Mouse (Mus musculus) megakaryocyte, embryonic 14.5 days (primary cell): Measurements from ENCODE around the gene Nat9. TPM values are rescaled to one million over a fixed set of nuclear protein-coding genes. Genes with fewer than 3 reads are reported as not detected.

ENCODE experiments used
- H3K27me3 ChIP-seq: replicated peaks from 2 replicates; pipeline ENCODE3; 2012; ENCODE audit warnings: inconsistent platforms
- H3K36me3 ChIP-seq: replicated peaks from 2 replicates; pipeline ENCODE3; 2012; ENCODE audit warnings: low read length, inconsistent platforms, mixed read lengths
- H3K4me1 ChIP-seq: 2 replicates; pipeline ENCODE4 v1.6.1; 2012; ENCODE audit warnings: inconsistent platforms
- H3K4me3 ChIP-seq: replicated peaks from 2 replicates; pipeline ENCODE3; 2012; ENCODE audit warnings: moderate library complexity, mild to moderate bottlenecking, inconsistent platforms
- H3K9me3 ChIP-seq: 2 replicates; pipeline ENCODE4 v1.6.1; 2012; ENCODE audit warnings: inconsistent platforms
- FLI1 ChIP-seq: IDR thresholded peaks from 2 replicates; pipeline ENCODE4 v1.6.1; 2012; ENCODE audit warnings: low read length, inconsistent platforms, mixed read lengths
- GATA1 ChIP-seq: IDR thresholded peaks from 3 replicates; pipeline ENCODE4 v1.6.1; 2012; ENCODE audit warnings: mixed read lengths, low read length, inconsistent platforms, borderline replicate concordance
- polyA plus RNA-seq: library from polyadenylated mRNA; stranded (reverse); fragments of >175 nt; gene quantifications from 2 replicates; pipeline ENCODE4 v1.2.3, GENCODE M21; 2012; ENCODE audit warnings: low replicate concordance; ENCODE audit not compliant: insufficient read depth

The Nat9 gene
- 23.4 and 27.1 TPM in 2 replicates for polyA plus RNA-seq

- H3K36me3 ChIP-seq, result peaks cover 57% of the 10 kb centered on the region
- peak within 1 kb of the TSS; percentile 95 for H3K4me3 ChIP-seq
- no peaks in the 10 kb centered on the region for H3K9me3 ChIP-seq
- TF ChIP-seq GATA1 (no peak), FLI1 (no peak)
- peaks cover 65% of the 10 kb centered on the region for H3K4me1 ChIP-seq
- no peaks in the 10 kb centered on the region for H3K27me3 ChIP-seq
Measured at GRCm38 (mm10) chr11:115187693-115188092, at the start of gene Nat9. Gene Nat9 (minus strand): TSS chr11:115187859.

- no peak overlapping the region for H3K4me3 ChIP-seq
- TF ChIP-seq FLI1, result no peak
- no peak for TF ChIP-seq GATA1
- no peaks in the 10 kb centered on the region for H3K9me3 ChIP-seq
- H3K4me1 ChIP-seq, result peaks cover 53% of the 10 kb centered on the region
- H3K36me3 ChIP-seq, result peaks cover 88% of the 10 kb centered on the region
- peaks cover 12% of the 10 kb centered on the region for H3K27me3 ChIP-seq
Measured at GRCm38 (mm10) chr11:115236570-115236969, 48.9 kb upstream of the Nat9 start.

GRCm38 (mm10) chr11:115234320-115235044, 46.8 kb upstream of the Nat9 start:
- Histone ChIP-seq H3K9me3 (no peaks in the 10 kb centered on the region), H3K4me3 (peak overlapping the region; percentile 30), H3K27me3 (peaks cover 5% of the 10 kb centered on the region), H3K4me1 (peaks cover 74% of the 10 kb centered on the region), H3K36me3 (peaks cover 82% of the 10 kb centered on the region)
- TF ChIP-seq FLI1 (no peak), GATA1 (no peak)

- TF ChIP-seq FLI1 (no peak), GATA1 (no peak)
- Histone ChIP-seq H3K36me3 (peaks cover 82% of the 10 kb centered on the region), H3K4me1 (peaks cover 82% of the 10 kb centered on the region), H3K27me3 (peaks cover 2% of the 10 kb centered on the region), H3K4me3 (no peak overlapping the region), H3K9me3 (no peaks in the 10 kb centered on the region)
Measured at GRCm38 (mm10) chr11:115233526-115234290, 46.0 kb upstream of the Nat9 start.

- no peak for TF ChIP-seq GATA1
- TF ChIP-seq FLI1, result no peak
- H3K4me1 ChIP-seq, result peaks cover 90% of the 10 kb centered on the region
Measured at GRCm38 (mm10) chr11:115232889-115233288, 45.2 kb upstream of the Nat9 start.

GRCm38 (mm10) chr11:115231924-115232323, 44.3 kb upstream of the Nat9 start:
- Histone ChIP-seq H3K4me1 (peaks cover 93% of the 10 kb centered on the region), H3K36me3 (peaks cover 80% of the 10 kb centered on the region), H3K27me3 (peaks cover 2% of the 10 kb centered on the region), H3K9me3 (no peaks in the 10 kb centered on the region), H3K4me3 (peak overlapping the region; percentile 80)
- TF ChIP-seq FLI1 (no peak), GATA1 (no peak)

More at GRCm38 (mm10) chr11:115232889-115233288, 45.2 kb upstream of the Nat9 start:
- peaks cover 82% of the 10 kb centered on the region for H3K36me3 ChIP-seq
- no peaks in the 10 kb centered on the region for H3K9me3 ChIP-seq
- no peak overlapping the region for H3K4me3 ChIP-seq
- H3K27me3 ChIP-seq, result peaks cover 2% of the 10 kb centered on the region

- peak overlapping the region; percentile 80 for H3K4me3 ChIP-seq
- H3K4me1 ChIP-seq, result peaks cover 93% of the 10 kb centered on the region
- peaks cover 2% of the 10 kb centered on the region for H3K27me3 ChIP-seq
- peaks cover 81% of the 10 kb centered on the region for H3K36me3 ChIP-seq
- TF ChIP-seq GATA1, result no peak
- no peak for TF ChIP-seq FLI1
- H3K9me3 ChIP-seq, result no peaks in the 10 kb centered on the region
Measured at GRCm38 (mm10) chr11:115231168-115231915, 43.7 kb upstream of the Nat9 start.

- Histone ChIP-seq H3K4me3 (no peak overlapping the region), H3K27me3 (peaks cover 2% of the 10 kb centered on the region), H3K9me3 (no peaks in the 10 kb centered on the region), H3K36me3 (peaks cover 83% of the 10 kb centered on the region), H3K4me1 (peaks cover 87% of the 10 kb centered on the region)
- no peak for TF ChIP-seq GATA1
- no peak for TF ChIP-seq FLI1
Measured at GRCm38 (mm10) chr11:115229021-115229930, 41.6 kb upstream of the Nat9 start.

GRCm38 (mm10) chr11:115228430-115228829, 40.8 kb upstream of the Nat9 start:
- Histone ChIP-seq H3K4me1 (peaks cover 90% of the 10 kb centered on the region), H3K36me3 (peaks cover 83% of the 10 kb centered on the region), H3K9me3 (no peaks in the 10 kb centered on the region), H3K4me3 (no peak overlapping the region), H3K27me3 (peaks cover 2% of the 10 kb centered on the region)
- TF ChIP-seq FLI1, result no peak
- no peak for TF ChIP-seq GATA1
